Mouse (Mus musculus) heart, embryonic 13.5 days (tissue): ENCODE data around the gene Dcdc2b. TPM values are rescaled to one million over a fixed set of nuclear protein-coding genes. Genes with fewer than 3 reads are reported as not detected.

Experiments used
- ATAC-seq: fragments of 200-750 bp; cut with Nextera tagmentation; 2 replicates; pipeline ENCODE4 v1.8.0; 2017; ENCODE audit warnings: moderate TSS enrichment; ENCODE audit not compliant: insufficient number of reproducible peaks, low FRiP score, low TSS enrichment; ENCODE audit errors: extremely low read depth
- H3K27ac ChIP-seq: fragments of 300-500 bp; sonication (generic); replicated peaks from 2 replicates; pipeline ENCODE4 v1.5.1; 2015; ENCODE audit warnings: moderate library complexity, mild to moderate bottlenecking, inconsistent platforms
- H3K27me3 ChIP-seq: fragments of 300-500 bp; sonication (generic); replicated peaks from 2 replicates; pipeline ENCODE4 v1.6.1; 2015; ENCODE audit warnings: mild to moderate bottlenecking, inconsistent platforms
- H3K36me3 ChIP-seq: fragments of 300-500 bp; sonication (generic); 2 replicates; pipeline ENCODE4 v1.6.1; 2015; ENCODE audit warnings: mild to moderate bottlenecking, inconsistent platforms
- H3K4me1 ChIP-seq: fragments of 300-500 bp; sonication (generic); 2 replicates; pipeline ENCODE4 v1.6.1; 2015; ENCODE audit warnings: inconsistent platforms
- H3K4me2 ChIP-seq: fragments of 300-500 bp; sonication (generic); 2 replicates; pipeline ENCODE4 v1.6.1; 2015; ENCODE audit warnings: inconsistent platforms, mild to moderate bottlenecking, moderate library complexity
- H3K4me3 ChIP-seq: fragments of 300-500 bp; sonication (generic); 2 replicates; pipeline ENCODE4 v1.5.1; 2015; ENCODE audit warnings: moderate library complexity, mild to moderate bottlenecking, inconsistent platforms
- H3K9ac ChIP-seq: fragments of 300-500 bp; sonication (generic); 2 replicates; pipeline ENCODE4 v1.6.1; 2015; ENCODE audit warnings: inconsistent platforms, mild to moderate bottlenecking, moderate library complexity
- H3K9me3 ChIP-seq: fragments of 300-500 bp; sonication (generic); 2 replicates; pipeline ENCODE4 v1.6.1; 2016; ENCODE audit warnings: inconsistent platforms
- WGBS: fragments of 180-500 bp; shearing (Covaris S2); methylation state at CpG from one replicate; pipeline ENCODE4 v1.1.7; 2015; ENCODE audit warnings: mixed read lengths; 5-methylcytosine and 5-hydroxymethylcytosine counted together
- polyA plus RNA-seq: library from polyadenylated mRNA; unstranded; fragments of >200 nt; fragmentation: Nextera tagmentation; extraction: Ambion mirVana; gene quantifications from 2 replicates; pipeline ENCODE4 v1.2.1, GENCODE M21; 2015

The Dcdc2b gene
- 1.3 and 1.6 TPM in 2 replicates for polyA plus RNA-seq

DNA sequence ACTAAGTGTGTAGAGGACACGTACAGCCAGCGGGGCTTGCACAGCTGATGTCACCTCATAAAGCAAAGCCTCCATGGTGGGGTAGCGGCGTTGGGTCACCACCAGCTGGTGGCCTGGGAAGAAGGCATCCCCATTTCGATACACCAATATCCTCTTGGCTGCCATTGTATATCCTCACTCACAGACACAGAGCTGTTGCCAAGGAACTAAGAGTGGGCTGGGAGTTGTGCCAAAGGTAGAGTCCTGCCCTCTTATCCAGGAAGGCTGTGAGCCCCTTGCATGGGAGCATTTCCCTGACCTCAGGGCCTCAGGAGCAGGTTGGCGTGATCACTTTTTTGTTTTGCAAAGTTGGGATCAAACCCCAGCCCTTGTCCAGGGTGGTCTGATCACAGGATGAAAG, at the start of gene Dcdc2b:
Dcdc2b (minus strand) TSS at position 165 of the 400 bp plus-strand sequence.
- 73% methylated on average over 6 of the region's 6 CpGs for WGBS
- Histone ChIP-seq H3K27me3 (no peaks in the 10 kb centered on the region), H3K9ac (peak within 1 kb of the TSS; percentile 24; the same call in 1 of the 2 replicates), H3K9me3 (no peaks in the 10 kb centered on the region), H3K4me1 (peaks cover 21% of the 10 kb centered on the region), H3K36me3 (peaks cover 33% of the 10 kb centered on the region), H3K4me3 (no peak within 1 kb of the TSS), H3K4me2 (no peak within 1 kb of the TSS), H3K27ac (no peak within 1 kb of the TSS)
- ATAC-seq, result no peak

DNA sequence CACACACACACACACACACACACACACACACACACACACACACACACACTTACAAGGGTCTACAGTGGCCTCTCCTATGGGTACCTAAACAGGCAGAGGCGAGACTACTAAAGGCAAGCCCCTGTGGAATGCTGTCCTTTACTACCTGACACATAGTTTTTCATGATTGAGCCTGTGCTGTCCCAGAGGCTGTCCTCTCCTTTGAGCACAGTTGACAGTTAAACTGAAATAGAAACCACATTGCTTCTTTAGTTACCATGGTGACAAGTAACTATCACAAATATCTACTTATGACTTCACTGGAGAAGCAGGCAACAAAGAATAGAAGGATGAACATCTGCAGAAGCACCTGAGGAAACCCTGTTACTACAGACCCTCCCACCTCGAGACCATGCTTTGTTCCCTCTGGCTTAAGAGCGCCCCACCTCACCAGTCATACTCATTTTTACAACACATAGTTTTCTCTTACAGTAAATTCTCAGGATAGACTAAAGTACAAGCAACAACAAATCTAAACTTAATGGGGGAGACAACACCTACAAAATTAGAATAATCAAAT, 48.3 kb upstream of the Dcdc2b start:
- no peak overlapping the region for H3K4me3 ChIP-seq
- ATAC-seq, result no peak
- H3K36me3 ChIP-seq, result peaks cover 78% of the 10 kb centered on the region
- no peaks in the 10 kb centered on the region for H3K27me3 ChIP-seq
- no peak overlapping the region for H3K27ac ChIP-seq
- WGBS, result 75% methylated on average over 3 of the region's 3 CpGs
- H3K9me3 ChIP-seq, result no peaks in the 10 kb centered on the region
- no peaks in the 10 kb centered on the region for H3K4me1 ChIP-seq
- H3K9ac ChIP-seq, result no peak overlapping the region
- H3K4me2 ChIP-seq, result no peak overlapping the region

DNA sequence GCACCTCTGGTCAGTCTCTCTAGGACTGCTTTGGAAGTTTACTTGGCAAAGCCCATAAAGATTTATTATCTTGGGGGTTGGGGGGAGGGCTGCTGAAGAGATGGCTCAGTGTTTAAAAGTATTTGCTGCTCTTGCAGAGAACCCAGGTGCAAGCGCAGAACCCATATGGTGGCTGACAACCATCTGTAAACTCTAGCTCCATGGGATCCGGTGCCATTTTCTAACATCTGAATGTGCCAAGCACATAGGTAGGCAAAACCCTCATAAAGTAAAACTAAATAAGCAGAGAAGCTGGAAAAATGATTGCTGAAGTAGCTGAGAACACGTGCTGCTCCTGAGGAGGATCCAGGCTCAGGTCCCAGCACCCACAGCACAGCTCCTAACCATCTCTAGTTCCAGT, 47.5 kb upstream of the Dcdc2b start:
- H3K4me3 ChIP-seq, result no peak overlapping the region
- 92% methylated on average over 3 of the region's 3 CpGs for WGBS

DNA sequence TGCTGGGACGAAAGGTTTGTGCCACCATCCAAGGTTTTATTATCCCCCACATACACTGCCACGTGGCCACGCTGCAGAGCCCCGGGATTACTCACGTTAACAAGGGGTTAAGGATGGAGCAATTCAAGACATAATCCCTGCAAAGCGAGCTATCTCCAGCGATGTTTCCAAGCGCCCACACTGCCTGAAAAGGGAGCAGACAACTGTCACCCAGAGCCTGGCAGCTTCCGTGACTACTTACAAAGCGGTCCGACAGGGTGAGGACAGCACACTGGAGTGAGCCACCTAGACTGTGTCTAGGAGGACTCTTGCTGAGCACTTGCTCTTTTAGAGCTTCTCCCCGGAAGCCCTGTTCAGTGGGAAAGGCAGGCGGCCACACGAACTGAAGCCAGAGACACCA, 40.7 kb upstream of the Dcdc2b start:
- H3K4me2 ChIP-seq, result no peak overlapping the region
- H3K9ac ChIP-seq, result no peak overlapping the region
- H3K27ac ChIP-seq, result no peak overlapping the region
- no peaks in the 10 kb centered on the region for H3K27me3 ChIP-seq
- 88% methylated on average over 14 of the region's 14 CpGs for WGBS
- no peaks in the 10 kb centered on the region for H3K9me3 ChIP-seq
- ATAC-seq, result no peak
- H3K4me3 ChIP-seq, result no peak overlapping the region
- peaks cover 96% of the 10 kb centered on the region for H3K36me3 ChIP-seq
- H3K4me1 ChIP-seq, result no peaks in the 10 kb centered on the region

More for the DNA sequence above, 47.5 kb upstream of the Dcdc2b start:
- no peak for ATAC-seq
- Histone ChIP-seq H3K4me2 (no peak overlapping the region), H3K36me3 (peaks cover 79% of the 10 kb centered on the region), H3K9ac (no peak overlapping the region), H3K9me3 (no peaks in the 10 kb centered on the region), H3K4me1 (no peaks in the 10 kb centered on the region), H3K27me3 (no peaks in the 10 kb centered on the region), H3K27ac (no peak overlapping the region)

DNA sequence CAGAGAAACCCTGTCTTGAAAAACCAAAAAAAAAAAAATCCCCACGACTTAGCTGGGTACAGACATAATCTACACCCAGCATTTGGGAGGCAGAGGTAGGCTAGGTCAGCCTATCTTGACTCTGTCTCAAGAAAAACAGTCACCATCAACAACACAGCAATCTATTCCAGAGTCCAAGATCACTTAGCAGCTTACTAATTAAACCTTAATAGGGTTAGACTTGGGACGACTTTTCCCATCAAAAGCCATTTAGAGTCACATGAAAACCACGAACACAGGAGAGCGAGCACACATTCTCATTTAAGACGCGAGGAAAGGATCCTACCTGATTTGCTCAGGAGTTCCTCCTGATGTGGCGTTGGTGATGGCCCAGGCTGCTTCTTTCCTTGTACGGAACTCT, 36.3 kb upstream of the Dcdc2b start:
- peaks cover 96% of the 10 kb centered on the region for H3K36me3 ChIP-seq
- no peak overlapping the region for H3K4me3 ChIP-seq
- no peaks in the 10 kb centered on the region for H3K9me3 ChIP-seq
- no peaks in the 10 kb centered on the region for H3K4me1 ChIP-seq
- ATAC-seq, result no peak
- WGBS, result 93% methylated on average over 8 of the region's 8 CpGs
- H3K4me2 ChIP-seq, result no peak overlapping the region
- H3K27me3 ChIP-seq, result no peaks in the 10 kb centered on the region
- H3K9ac ChIP-seq, result no peak overlapping the region
- no peak overlapping the region for H3K27ac ChIP-seq

DNA sequence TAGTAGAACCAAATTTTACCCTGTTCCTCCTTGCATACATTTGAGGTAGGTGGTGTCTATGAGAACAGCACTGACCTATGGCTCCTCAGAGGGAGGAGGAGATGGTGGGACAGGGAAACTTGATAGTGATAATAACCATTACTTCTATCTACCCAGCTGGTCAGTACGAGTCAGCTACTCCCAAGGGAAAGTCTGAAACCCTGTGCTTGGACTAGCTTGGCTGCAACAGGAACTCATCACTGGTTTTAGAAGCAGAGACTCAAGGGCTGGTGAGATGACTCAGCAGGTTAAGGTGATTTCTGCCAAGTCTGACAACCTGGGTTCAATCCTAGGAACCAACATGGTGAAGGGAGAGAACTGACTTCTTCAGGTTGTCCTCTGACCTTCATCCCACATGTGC, 34.6 kb upstream of the Dcdc2b start:
- Histone ChIP-seq H3K9me3 (no peaks in the 10 kb centered on the region), H3K27me3 (no peaks in the 10 kb centered on the region), H3K9ac (no peak overlapping the region), H3K27ac (no peak overlapping the region), H3K4me3 (no peak overlapping the region), H3K4me2 (no peak overlapping the region), H3K36me3 (peaks cover 96% of the 10 kb centered on the region), H3K4me1 (no peaks in the 10 kb centered on the region)
- WGBS, result 82% methylated on average over 1 of the region's 1 CpGs
- no peak for ATAC-seq

DNA sequence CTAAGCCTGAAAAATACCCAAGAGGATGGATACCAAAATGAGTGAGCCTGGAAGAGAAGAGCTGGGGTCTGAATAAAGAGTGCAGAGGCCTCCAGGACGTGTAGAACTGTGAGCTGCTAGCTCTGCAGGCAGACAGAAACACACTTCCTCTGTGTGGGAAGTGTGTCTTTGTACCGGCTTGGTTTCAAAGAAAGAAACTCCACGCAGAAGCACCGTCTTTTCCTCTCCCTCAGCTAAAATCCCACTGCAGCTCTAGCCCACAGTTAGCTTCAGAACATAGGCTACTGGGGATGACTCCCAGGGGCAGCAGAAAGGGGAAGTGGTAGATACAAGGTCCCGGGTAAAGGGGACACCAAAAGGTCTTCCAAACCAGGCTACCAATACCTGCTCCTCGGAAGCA, 31.1 kb upstream of the Dcdc2b start:
- WGBS, result 86% methylated on average over 6 of the region's 6 CpGs
- no peak overlapping the region for H3K4me3 ChIP-seq
- no peaks in the 10 kb centered on the region for H3K27me3 ChIP-seq
- H3K36me3 ChIP-seq, result peaks cover 65% of the 10 kb centered on the region
- no peaks in the 10 kb centered on the region for H3K9me3 ChIP-seq
- H3K4me1 ChIP-seq, result peaks cover 6% of the 10 kb centered on the region; the same call in 1 of the 2 replicates
- no peak for ATAC-seq
- no peak overlapping the region for H3K9ac ChIP-seq
- H3K4me2 ChIP-seq, result no peak overlapping the region
- no peak overlapping the region for H3K27ac ChIP-seq

DNA sequence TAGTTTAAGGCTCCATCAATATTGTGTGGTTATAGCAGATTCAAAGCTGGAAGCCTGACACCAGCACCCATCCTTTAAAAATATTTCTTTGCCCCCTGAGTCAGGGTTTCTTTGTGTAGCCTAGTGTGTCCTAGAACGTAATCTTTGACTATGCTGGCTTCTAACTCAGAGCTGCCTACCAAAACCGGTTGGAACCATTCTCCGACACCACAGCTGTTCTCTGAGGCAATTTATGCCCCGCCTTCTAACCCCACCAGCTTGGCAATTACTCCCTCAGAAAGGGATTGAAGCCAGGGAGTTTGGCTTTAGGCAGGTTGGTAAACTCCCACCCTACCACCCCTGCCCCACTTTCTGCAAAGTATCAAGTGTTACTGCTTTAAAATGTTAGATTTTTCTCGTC, 27.7 kb upstream of the Dcdc2b start:
- Histone ChIP-seq H3K4me1 (peaks cover 28% of the 10 kb centered on the region), H3K9me3 (no peaks in the 10 kb centered on the region), H3K27ac (no peak overlapping the region), H3K9ac (peak overlapping the region; percentile 55; the same call in 1 of the 2 replicates), H3K4me3 (peak overlapping the region; percentile 66; the same call in 1 of the 2 replicates), H3K27me3 (no peaks in the 10 kb centered on the region), H3K36me3 (peaks cover 58% of the 10 kb centered on the region), H3K4me2 (peak overlapping the region; percentile 87)
- 60% methylated on average over 5 of the region's 5 CpGs for WGBS
- no peak for ATAC-seq

DNA sequence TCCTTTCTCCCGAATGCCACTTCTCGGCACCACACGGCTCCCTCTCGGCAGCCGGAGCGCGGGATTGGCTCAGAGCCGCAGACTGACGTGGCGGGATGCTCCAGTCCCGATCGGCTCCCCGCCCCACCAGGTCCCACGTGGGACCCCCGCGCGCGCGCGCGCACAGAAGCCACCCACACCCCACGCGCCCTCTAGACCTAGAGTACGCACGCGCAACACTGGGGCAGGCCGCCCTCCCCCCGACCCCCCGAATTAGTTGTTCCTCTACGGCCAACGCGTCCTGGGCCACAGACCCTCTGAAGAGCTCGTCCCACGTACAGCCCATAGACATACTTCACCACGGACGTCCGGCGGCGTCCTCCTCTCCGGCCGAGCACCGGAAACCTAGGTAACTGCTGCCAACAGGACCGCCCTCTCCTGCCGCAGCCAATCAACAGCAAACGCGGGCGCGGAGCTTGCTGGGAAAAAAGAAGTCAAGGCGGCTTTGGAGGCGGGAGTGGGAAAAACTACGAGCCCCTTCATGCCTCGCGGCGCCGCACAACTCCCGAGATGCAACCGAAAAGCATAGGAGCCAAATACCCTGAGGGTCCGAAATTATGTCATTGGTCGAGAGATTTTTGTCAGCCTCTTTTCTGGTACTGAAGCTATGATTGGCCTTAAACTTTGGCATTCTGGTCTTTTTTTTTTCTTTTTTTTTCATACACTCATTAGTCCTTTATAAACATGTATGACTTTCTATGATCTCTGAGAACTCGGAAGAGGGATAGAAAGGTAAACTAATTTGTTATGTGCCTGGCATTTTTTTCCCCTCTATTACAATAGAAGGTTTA, 26.8 kb upstream of the Dcdc2b start, which contains the start of gene Txlna:
Txlna (minus strand) TSS at position 428 of the 830 bp plus-strand sequence.
- Histone ChIP-seq H3K4me1 (peaks cover 28% of the 10 kb centered on the region), H3K27ac (peak within 1 kb of the TSS; percentile 94), H3K4me3 (peak within 1 kb of the TSS; percentile 66), H3K27me3 (no peaks in the 10 kb centered on the region), H3K9me3 (no peaks in the 10 kb centered on the region), H3K36me3 (peaks cover 58% of the 10 kb centered on the region), H3K4me2 (peak within 1 kb of the TSS; percentile 87), H3K9ac (peak within 1 kb of the TSS; percentile 91)
- ATAC-seq, result peak; percentile 90
- WGBS, result under 1% methylated on average over 60 of the region's 60 CpGs

DNA sequence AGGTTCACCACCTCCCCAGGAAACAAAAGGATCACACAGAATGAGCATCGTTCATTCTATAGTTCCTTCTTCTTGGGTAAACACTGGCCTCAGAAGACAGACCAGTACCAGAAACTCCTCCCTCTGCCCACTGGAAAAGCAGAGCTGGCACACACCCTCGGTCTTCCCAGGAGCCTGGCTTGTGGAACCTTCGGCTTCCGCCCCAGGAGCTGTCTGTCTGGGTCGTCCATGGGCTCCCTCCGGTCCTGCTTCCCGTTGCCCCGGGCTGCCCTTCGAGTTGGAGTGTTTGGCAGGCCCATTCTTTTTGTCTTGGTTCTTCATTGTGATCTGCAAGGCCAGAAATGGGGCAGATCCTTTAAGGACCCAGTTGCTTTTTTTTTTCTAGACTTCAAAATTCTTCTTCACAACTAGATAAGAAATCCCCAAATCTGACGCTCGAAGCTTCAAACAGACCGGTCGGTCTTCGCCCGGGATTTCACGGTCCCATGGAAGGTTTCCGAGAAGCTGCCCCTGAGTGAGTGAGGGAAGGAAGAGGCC, 26.1 kb upstream of the Dcdc2b start:
- H3K9ac ChIP-seq, result peak overlapping the region; percentile 91
- H3K4me2 ChIP-seq, result peak overlapping the region; percentile 87
- peaks cover 58% of the 10 kb centered on the region for H3K36me3 ChIP-seq
- H3K4me1 ChIP-seq, result peaks cover 28% of the 10 kb centered on the region
- peak overlapping the region; percentile 94 for H3K27ac ChIP-seq
- no peaks in the 10 kb centered on the region for H3K27me3 ChIP-seq
- no peaks in the 10 kb centered on the region for H3K9me3 ChIP-seq
- no peak for ATAC-seq
- WGBS, result 6% methylated on average over 17 of the region's 17 CpGs
- peak overlapping the region; percentile 66 for H3K4me3 ChIP-seq

DNA sequence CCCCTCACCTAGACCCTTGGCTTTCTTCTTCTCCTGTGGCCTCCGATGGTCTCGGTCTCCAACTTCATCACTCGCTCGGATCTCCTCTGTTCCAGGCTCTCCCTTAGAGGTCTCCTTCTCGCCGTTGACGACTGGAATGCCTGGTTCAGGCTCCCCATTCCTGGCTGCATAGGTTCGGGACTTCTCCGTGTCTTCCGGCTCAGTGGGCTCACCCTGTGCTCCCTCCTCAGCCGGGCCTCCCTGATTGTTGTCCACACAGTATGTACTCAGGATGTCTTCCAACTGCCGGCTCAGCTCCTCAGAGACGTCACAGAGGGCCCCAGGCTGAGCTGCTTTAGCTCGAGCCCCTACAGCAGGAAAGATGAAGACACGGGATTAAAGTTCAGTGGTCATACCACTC, 25.2 kb upstream of the Dcdc2b start:
- peak overlapping the region; percentile 91 for H3K9ac ChIP-seq
- H3K27me3 ChIP-seq, result no peaks in the 10 kb centered on the region
- H3K4me1 ChIP-seq, result peaks cover 28% of the 10 kb centered on the region
- H3K27ac ChIP-seq, result no peak overlapping the region
- H3K4me2 ChIP-seq, result peak overlapping the region; percentile 87
- no peaks in the 10 kb centered on the region for H3K9me3 ChIP-seq
- H3K4me3 ChIP-seq, result peak overlapping the region; percentile 66
- no peak for ATAC-seq
- WGBS, result 81% methylated on average over 15 of the region's 15 CpGs
- peaks cover 58% of the 10 kb centered on the region for H3K36me3 ChIP-seq
